Mouse (Mus musculus) lung, embryonic 14.5 days (tissue): ENCODE measurements around the gene Reep6. TPM values are rescaled to one million over a fixed set of nuclear protein-coding genes. Genes with fewer than 3 reads are reported as not detected.

Experiments used
- ATAC-seq: fragments of 200-750 bp; cut with Nextera tagmentation; 2 replicates; pipeline ENCODE4 v1.8.0; 2017; ENCODE audit warnings: mild to moderate bottlenecking, moderate TSS enrichment, moderate library complexity; ENCODE audit not compliant: insufficient read depth
- DNase-seq: peaks from one replicate; pipeline ENCODE4 v3.0.0-alpha.2; 2015
- H3K27ac ChIP-seq: fragments of 300-500 bp; sonication (generic); 2 replicates; pipeline ENCODE4 v1.5.1; 2014; ENCODE audit warnings: low read depth, mild to moderate bottlenecking, moderate library complexity
- H3K27me3 ChIP-seq: fragments of 300-500 bp; sonication (generic); 2 replicates; pipeline ENCODE4 v1.6.1; 2014; ENCODE audit warnings: low read length, control low read depth; ENCODE audit not compliant: insufficient read depth
- H3K36me3 ChIP-seq: fragments of 300-500 bp; sonication (generic); 2 replicates; pipeline ENCODE4 v1.6.1; 2014; ENCODE audit warnings: control low read depth; ENCODE audit not compliant: insufficient read depth
- H3K4me1 ChIP-seq: fragments of 300-500 bp; sonication (generic); 2 replicates; pipeline ENCODE4 v1.6.1; 2014; ENCODE audit warnings: antibody characterized with exemption, control low read depth; ENCODE audit not compliant: insufficient read depth
- H3K4me2 ChIP-seq: fragments of 300-500 bp; sonication (generic); 2 replicates; pipeline ENCODE4 v1.6.1; 2014; ENCODE audit warnings: mild to moderate bottlenecking
- H3K4me3 ChIP-seq: fragments of 300-500 bp; sonication (generic); 2 replicates; pipeline ENCODE4 v1.5.1; 2014; ENCODE audit warnings: low read depth, low read length
- H3K9ac ChIP-seq: fragments of 300-500 bp; sonication (generic); 2 replicates; pipeline ENCODE4 v1.6.1; 2014
- H3K9me3 ChIP-seq: fragments of 300-500 bp; sonication (generic); 2 replicates; pipeline ENCODE4 v1.6.1; 2016; ENCODE audit warnings: low read depth, low read length, control low read depth
- CTCF ChIP-seq: IDR thresholded peaks from 2 replicates; pipeline ENCODE4 v1.5.1; 2016; ENCODE audit warnings: antibody characterized with exemption, low read depth
- WGBS: fragments of 180-500 bp; shearing (Covaris S2); extraction: QIAGEN DNeasy Blood & Tissue Kit; methylation state at CpG from one replicate; pipeline ENCODE4 v1.1.7; 2014; 5-methylcytosine and 5-hydroxymethylcytosine counted together
- microRNA-seq: library from miRNA; unstranded; fragments of <30 nt; microRNA quantifications from one replicate; pipeline ENCODE4, GENCODE M21; 2016; ENCODE audit warnings: borderline number of aligned reads
- polyA plus RNA-seq: library from polyadenylated mRNA; unstranded; fragments of >200 nt; fragmentation: Nextera tagmentation; extraction: Ambion mirVana; gene quantifications from 2 replicates; pipeline ENCODE4 v1.2.1, GENCODE M21; 2014

Reep6 gene
- polyA plus RNA-seq, 1 experiment from 2014 or later, result 12.2 TPM

DNA sequence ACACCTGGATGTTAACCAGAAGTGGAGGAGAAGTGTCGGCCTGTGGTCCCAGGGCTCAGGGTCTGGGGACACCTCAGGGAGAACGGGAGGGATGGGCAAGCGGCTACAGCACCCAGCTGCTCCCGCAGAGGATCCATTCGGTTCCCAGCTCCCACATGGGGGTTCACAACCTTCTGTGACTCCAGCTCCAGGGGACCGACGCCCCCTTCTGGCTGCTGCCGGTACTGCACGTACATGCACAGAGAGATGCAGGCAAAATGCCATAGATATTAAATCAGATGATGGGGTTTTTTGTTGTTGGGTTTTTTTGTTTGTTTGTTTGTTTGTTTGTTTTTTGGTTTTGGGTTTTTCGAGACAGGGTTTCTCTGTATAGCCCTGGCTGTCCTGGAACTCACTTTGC is 48.0 kb downstream of the Reep6 start:
- no peaks in the 10 kb centered on the region for H3K9me3 ChIP-seq
- H3K4me1 ChIP-seq, result no peaks in the 10 kb centered on the region
- H3K4me3 ChIP-seq, result no peak overlapping the region
- H3K9ac ChIP-seq, result no peak overlapping the region
- peaks cover 36% of the 10 kb centered on the region for H3K36me3 ChIP-seq
- ATAC-seq (no peak), DNase-seq (no peak)
- no peak overlapping the region for H3K4me2 ChIP-seq
- H3K27me3 ChIP-seq, result no peaks in the 10 kb centered on the region
- TF ChIP-seq CTCF, result peak; percentile 77
- WGBS, result 47% methylated on average over 10 of the region's 10 CpGs
- no peak overlapping the region for H3K27ac ChIP-seq

DNA sequence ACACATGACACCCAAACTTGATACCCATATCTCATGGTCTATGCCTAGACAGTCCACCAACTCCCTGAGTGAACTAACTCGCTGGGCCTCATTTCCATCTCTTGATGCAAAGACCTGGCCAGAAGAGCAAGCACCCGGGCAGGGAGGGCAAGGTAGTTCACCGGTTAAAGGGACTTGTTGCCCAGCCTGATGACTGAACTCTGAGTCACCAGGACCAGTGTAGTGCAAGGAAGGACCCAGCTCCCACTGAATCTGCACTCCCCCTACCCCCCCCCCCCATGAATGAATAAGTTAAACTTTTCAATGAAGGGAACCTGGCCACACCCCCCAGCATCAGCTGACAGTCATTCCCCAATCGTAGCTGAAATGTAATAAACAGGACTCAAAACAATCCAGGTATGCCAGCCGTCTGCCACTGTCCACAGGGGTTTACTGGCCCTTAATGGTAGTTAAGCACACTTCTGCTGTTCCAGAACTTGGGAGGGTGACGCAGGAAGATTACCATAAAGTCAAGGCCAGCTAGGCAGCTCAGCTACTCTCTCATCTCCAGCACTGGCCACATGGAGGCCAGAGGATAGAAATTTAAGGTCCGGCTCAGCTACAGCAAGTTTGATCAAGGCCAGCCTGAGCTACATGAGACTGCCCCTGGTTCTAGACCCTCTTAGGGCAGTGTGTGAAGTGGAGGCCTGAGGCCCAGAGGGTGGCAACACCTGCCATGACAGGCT is 53.0 kb downstream of the Reep6 start:
- no peaks in the 10 kb centered on the region for H3K27me3 ChIP-seq
- 78% methylated on average over 7 of the region's 7 CpGs for WGBS
- H3K4me2 ChIP-seq, result no peak overlapping the region
- H3K4me3 ChIP-seq, result no peak overlapping the region
- H3K9me3 ChIP-seq, result no peaks in the 10 kb centered on the region
- no peak overlapping the region for H3K27ac ChIP-seq
- TF ChIP-seq CTCF, result no peak
- peaks cover 14% of the 10 kb centered on the region; the same call in 1 of the 2 replicates for H3K4me1 ChIP-seq
- H3K9ac ChIP-seq, result 0 out of 2 replicates have a peak overlapping the region, but pooled peaks have one; percentile 6
- ATAC-seq, result no peak
- H3K36me3 ChIP-seq, result peaks cover 63% of the 10 kb centered on the region
- no peak for DNase-seq

DNA sequence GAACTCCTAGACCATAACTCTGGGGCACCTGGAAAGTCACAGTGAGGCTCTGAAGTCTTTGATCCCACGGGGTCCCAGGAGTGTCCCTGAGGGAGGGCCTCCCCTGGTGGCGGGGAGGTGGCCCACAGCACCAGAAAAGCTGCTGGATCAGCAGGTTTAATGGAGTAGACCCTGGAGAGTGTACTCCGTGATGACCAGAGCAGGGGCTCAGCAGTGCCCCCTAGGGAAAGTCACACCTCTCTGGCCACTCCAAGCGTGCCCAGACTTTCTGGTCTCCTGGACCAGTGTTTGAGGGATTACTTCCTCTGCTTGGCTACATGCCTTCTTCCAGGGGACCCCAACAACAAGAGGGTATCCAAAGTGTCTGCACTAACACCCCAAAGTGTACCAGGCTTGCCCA is 53.7 kb downstream of the Reep6 start:
- H3K9ac ChIP-seq, result 0 out of 2 replicates have a peak overlapping the region, but pooled peaks have one; percentile 6
- H3K36me3 ChIP-seq, result peaks cover 63% of the 10 kb centered on the region
- TF ChIP-seq CTCF, result peak; percentile 51
- no peak overlapping the region for H3K27ac ChIP-seq
- H3K9me3 ChIP-seq, result no peaks in the 10 kb centered on the region
- no peak overlapping the region for H3K4me2 ChIP-seq
- 55% methylated on average over 4 of the region's 4 CpGs for WGBS
- H3K4me1 ChIP-seq, result peaks cover 14% of the 10 kb centered on the region; the same call in 1 of the 2 replicates
- no peaks in the 10 kb centered on the region for H3K27me3 ChIP-seq
- DNase-seq (no peak), ATAC-seq (no peak)
- no peak overlapping the region for H3K4me3 ChIP-seq

DNA sequence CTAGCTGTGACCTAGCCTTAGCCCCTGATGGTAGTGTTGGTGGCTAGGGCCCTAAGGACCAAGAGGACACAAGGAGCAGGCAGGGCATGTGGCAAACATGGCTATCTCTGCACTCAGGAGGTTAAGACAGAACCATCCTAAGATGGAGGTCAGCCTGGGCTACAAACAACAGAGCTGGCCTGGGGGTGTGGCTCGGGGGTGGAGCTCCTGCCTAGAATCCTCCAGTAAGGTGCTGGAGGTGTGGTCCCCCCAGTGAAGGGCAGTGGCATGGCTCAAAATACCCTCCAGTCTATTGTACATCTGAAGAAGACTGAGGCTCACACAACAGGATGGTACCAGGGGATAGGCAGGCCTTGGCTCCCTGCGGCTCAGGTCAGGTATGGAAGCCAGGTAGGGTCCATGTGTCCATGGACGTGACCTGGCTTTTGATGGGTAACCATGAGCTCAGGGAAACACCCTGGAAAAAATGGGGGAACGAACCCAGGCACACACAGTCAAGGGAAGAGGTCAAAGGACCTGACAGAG is 54.4 kb downstream of the Reep6 start:
- ATAC-seq, result no peak
- Histone ChIP-seq H3K27me3 (no peaks in the 10 kb centered on the region), H3K4me2 (peak overlapping the region; percentile 77), H3K4me1 (peaks cover 14% of the 10 kb centered on the region; the same call in 1 of the 2 replicates), H3K27ac (no peak overlapping the region), H3K4me3 (no peak overlapping the region; the same call in 1 of the 2 replicates), H3K36me3 (peaks cover 61% of the 10 kb centered on the region), H3K9me3 (no peaks in the 10 kb centered on the region), H3K9ac (peak overlapping the region; percentile 97)
- no peak for DNase-seq
- 89% methylated on average over 4 of the region's 4 CpGs for WGBS
- no peak for TF ChIP-seq CTCF

DNA sequence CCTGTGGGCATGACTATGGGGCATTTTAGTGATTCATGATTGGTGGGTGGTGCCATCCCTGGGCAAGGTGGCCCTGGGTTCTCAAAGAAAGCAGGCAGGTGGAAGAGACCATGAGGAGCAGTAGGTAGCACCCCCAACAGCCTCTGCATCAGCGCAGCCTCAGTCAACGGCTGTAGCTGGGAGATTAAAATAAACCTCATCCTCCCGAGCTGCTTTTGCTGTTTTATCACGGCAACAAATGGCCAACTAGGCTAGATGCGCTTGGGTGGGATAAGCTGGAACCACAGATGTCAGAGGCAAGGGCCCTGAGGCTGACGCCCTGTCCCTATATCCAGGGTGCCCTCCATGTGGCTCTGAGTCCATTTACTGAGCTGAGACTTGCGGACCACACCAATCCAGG is 55.0 kb downstream of the Reep6 start:
- WGBS, result 64% methylated on average over 7 of the region's 7 CpGs
- peaks cover 56% of the 10 kb centered on the region for H3K36me3 ChIP-seq

DNA sequence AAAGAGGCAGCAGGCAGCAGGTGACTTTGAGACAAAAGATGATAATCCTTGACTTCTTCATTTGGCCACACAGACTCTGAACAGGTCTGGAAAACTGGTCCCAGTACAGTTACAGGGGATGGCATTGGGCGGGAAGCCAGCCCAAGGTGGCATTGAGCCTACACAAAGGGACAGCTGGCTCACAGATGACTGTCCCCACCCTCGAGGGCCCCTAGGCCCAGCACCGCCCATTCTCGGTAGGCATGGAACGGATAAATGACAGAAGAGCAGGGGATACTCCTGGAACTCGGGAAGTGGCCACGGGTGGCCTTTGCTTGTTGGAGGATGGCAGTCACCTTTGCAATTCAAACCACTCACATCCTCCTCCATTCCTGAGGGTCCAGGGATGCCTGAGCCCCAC is 55.6 kb downstream of the Reep6 start:
- Histone ChIP-seq H3K9me3 (no peaks in the 10 kb centered on the region), H3K4me1 (peaks cover 14% of the 10 kb centered on the region; the same call in 1 of the 2 replicates), H3K4me3 (peak overlapping the region; percentile 95), H3K9ac (peak overlapping the region; percentile 97), H3K4me2 (peak overlapping the region; percentile 77), H3K27me3 (no peaks in the 10 kb centered on the region), H3K36me3 (peaks cover 50% of the 10 kb centered on the region), H3K27ac (peak overlapping the region; percentile 93; the same call in 1 of the 2 replicates)
- ATAC-seq (no peak), DNase-seq (no peak)
- TF ChIP-seq CTCF, result no peak
- 7% methylated on average over 7 of the region's 7 CpGs for WGBS

More for the DNA sequence above, 55.0 kb downstream of the Reep6 start:
- H3K4me1 ChIP-seq, result peaks cover 14% of the 10 kb centered on the region; the same call in 1 of the 2 replicates
- peak overlapping the region; percentile 95 for H3K4me3 ChIP-seq
- peak overlapping the region; percentile 97 for H3K9ac ChIP-seq
- H3K27ac ChIP-seq, result no peak overlapping the region
- no peaks in the 10 kb centered on the region for H3K9me3 ChIP-seq
- H3K27me3 ChIP-seq, result no peaks in the 10 kb centered on the region
- ATAC-seq (no peak), DNase-seq (no peak)
- TF ChIP-seq CTCF, result no peak
- peak overlapping the region; percentile 77 for H3K4me2 ChIP-seq

Small RNA genes lying within 50 kb of the gene (microRNA-seq; reads per million reads assigned to microRNA genes)
- not detected for gene Gm22721

Other genes starting within 250 kb of the Reep6 start
- 13.9 and 16.3 TPM in 2 replicates for gene Sbno2, start 224.4 kb upstream of the Reep6 start, polyA plus RNA-seq
- 28.7 and 29.7 TPM in 2 replicates for gene Stk11, start 214.2 kb upstream of the Reep6 start, polyA plus RNA-seq
- gene Atp5d, start 191.3 kb upstream of the Reep6 start, polyA plus RNA-seq, result 493 and 529 TPM in 2 replicates
- gene Cbarp, start 189.1 kb upstream of the Reep6 start, polyA plus RNA-seq, result 3.8 and 5.5 TPM in 2 replicates
- 32.6 and 34.2 TPM in 2 replicates for gene Midn, start 181.7 kb upstream of the Reep6 start, polyA plus RNA-seq
- 71.8 and 71.9 TPM in 2 replicates for gene Cirbp, start 164.0 kb upstream of the Reep6 start, polyA plus RNA-seq
- 8.3 and 9.7 TPM in 2 replicates for gene 1600002K03Rik, start 157.0 kb upstream of the Reep6 start, polyA plus RNA-seq
- gene Efna2, start 150.5 kb upstream of the Reep6 start, polyA plus RNA-seq, result 19.6 and 22.7 TPM in 2 replicates
- gene Mum1, start 103.5 kb upstream of the Reep6 start, polyA plus RNA-seq, result 56.8 and 63.4 TPM in 2 replicates
- gene Ndufs7, start 80.8 kb upstream of the Reep6 start, polyA plus RNA-seq, result 318 and 319 TPM in 2 replicates
- gene Gamt, start 68.9 kb upstream of the Reep6 start, polyA plus RNA-seq, result 26.8 and 29.4 TPM in 2 replicates
- gene Dazap1, start 68.5 kb upstream of the Reep6 start, polyA plus RNA-seq, result 44.9 and 49.3 TPM in 2 replicates
- 1,192 and 1,202 TPM in 2 replicates for gene Rps15, start 37.5 kb upstream of the Reep6 start, polyA plus RNA-seq
- gene Apc2, start 34.0 kb upstream of the Reep6 start, polyA plus RNA-seq, result 0.62 and 0.96 TPM in 2 replicates
- gene 2310011J03Rik, start 9.4 kb upstream of the Reep6 start, polyA plus RNA-seq, result 41.7 and 41.8 TPM in 2 replicates
- 3.8 and 4.2 TPM in 2 replicates for gene Pcsk4, start 455 bp upstream of the Reep6 start, polyA plus RNA-seq
- 0.68 and 1.2 TPM in 2 replicates for gene Adamtsl5, start 18.5 kb downstream of the Reep6 start, polyA plus RNA-seq
- gene Plk5, start 26.5 kb downstream of the Reep6 start, polyA plus RNA-seq, result 0.61 and 0.77 TPM in 2 replicates
- 7.4 and 8.6 TPM in 2 replicates for gene Mex3d, start 57.7 kb downstream of the Reep6 start, polyA plus RNA-seq
- 224 and 268 TPM in 2 replicates for gene Mbd3, start 69.6 kb downstream of the Reep6 start, polyA plus RNA-seq
- 663 and 669 TPM in 2 replicates for gene Uqcr11, start 76.9 kb downstream of the Reep6 start, polyA plus RNA-seq
- gene Tcf3, start 103.7 kb downstream of the Reep6 start, polyA plus RNA-seq, result 148 and 175 TPM in 2 replicates
- gene Onecut3, start 164.9 kb downstream of the Reep6 start, polyA plus RNA-seq, result not detected in 2 replicates
- 0.09 and 0.14 TPM in 2 replicates for gene Atp8b3, start 209.2 kb downstream of the Reep6 start, polyA plus RNA-seq
- gene Rexo1, start 231.6 kb downstream of the Reep6 start, polyA plus RNA-seq, result 27.8 and 34.5 TPM in 2 replicates
- 9.5 and 11.8 TPM in 2 replicates for gene Klf16, start 247.4 kb downstream of the Reep6 start, polyA plus RNA-seq